Mouse (Mus musculus) brain, embryonic 14.5 days (tissue): ENCODE data around the gene Abhd17b.

Source experiments
- CTCF ChIP-seq: fragments of 200-500 bp; IDR thresholded peaks from 2 replicates; pipeline ENCODE4 v1.5.1; 2012; ENCODE audit warnings: inconsistent platforms, mild to moderate bottlenecking, moderate library complexity, borderline replicate concordance; ENCODE audit not compliant: insufficient read depth, insufficient read length; ENCODE audit errors: extremely low read depth
- POLR2A ChIP-seq: fragments of 200-500 bp; IDR thresholded peaks from 2 replicates; pipeline ENCODE4 v1.6.1; 2012; ENCODE audit warnings: mild to moderate bottlenecking, inconsistent platforms, borderline replicate concordance; ENCODE audit not compliant: poor library complexity, insufficient read depth, insufficient read length, severe bottlenecking; ENCODE audit errors: extremely low read depth

- TF ChIP-seq CTCF (no peak), POLR2A (no peak)
Measured at GRCm38 (mm10) chr19:21623410-21624147, 29.4 kb upstream of the Abhd17b start.
